Mouse (Mus musculus) myocyte (in vitro differentiated cells): Measurements from ENCODE around the gene Slc52a3. TPM values are rescaled to one million over a fixed set of nuclear protein-coding genes. Genes with fewer than 3 reads are reported as not detected.

Source experiments
- H3K27me3 ChIP-seq: one replicate; pipeline ENCODE4 v1.6.1; 2011; ENCODE audit not compliant: control insufficient read depth, insufficient read depth, insufficient read length
- H3K36me3 ChIP-seq: one replicate; pipeline ENCODE4 v1.6.1; 2011; ENCODE audit not compliant: control insufficient read depth, insufficient read depth
- H3K4me2 ChIP-seq: one replicate; pipeline ENCODE4 v1.6.1; 2011; ENCODE audit warnings: low read depth, control low read depth
- H3K4me3 ChIP-seq: one replicate; pipeline ENCODE4 v1.5.1; 2011; ENCODE audit warnings: mild to moderate bottlenecking, control low read depth, moderate library complexity
- H3K79me2 ChIP-seq: one replicate; pipeline ENCODE4 v1.6.1; 2011; ENCODE audit not compliant: control insufficient read depth, insufficient read depth
- H3ac ChIP-seq: one replicate; pipeline ENCODE4 v1.6.1; 2011; ENCODE audit not compliant: control insufficient read depth, insufficient read length
- CEBPB ChIP-seq: IDR thresholded peaks from 2 replicates; pipeline ENCODE4 v1.6.1; 2011; ENCODE audit warnings: mild to moderate bottlenecking, moderate library complexity; ENCODE audit not compliant: poor library complexity, insufficient read depth, severe bottlenecking
- E2F4 ChIP-seq: IDR thresholded peaks from one replicate; pipeline ENCODE4 v1.6.1; 2011; ENCODE audit warnings: mild to moderate bottlenecking, control low read depth, moderate library complexity; ENCODE audit not compliant: insufficient read depth
- MAX ChIP-seq: IDR thresholded peaks from one replicate; pipeline ENCODE4 v1.6.1; 2011; ENCODE audit warnings: low read depth, mild to moderate bottlenecking, control low read depth
- MYOD1 ChIP-seq, 3 experiments: IDR thresholded peaks; one replicate each; pipeline ENCODE4 v1.6.1; 2011; ENCODE audit warnings: control low read depth in 2 of 3, low read depth in 2 of 3, mild to moderate bottlenecking in 2 of 3, moderate library complexity in 1 of 3; ENCODE audit not compliant: insufficient read length in 2 of 3, control insufficient read depth in 1 of 3
- MYOG ChIP-seq, 3 experiments: IDR thresholded peaks; one replicate each; pipeline ENCODE4 v1.6.1; 2011; ENCODE audit warnings: control low read depth in 2 of 3, low read depth in 2 of 3, mild to moderate bottlenecking in 2 of 3; ENCODE audit not compliant: insufficient read length in 2 of 3, control insufficient read depth in 1 of 3, insufficient read depth in 1 of 3
- POLR2A ChIP-seq: IDR thresholded peaks from one replicate; pipeline ENCODE4 v1.6.1; 2011; ENCODE audit warnings: low read depth, mild to moderate bottlenecking, control low read depth, moderate library complexity; ENCODE audit not compliant: insufficient read length
- POLR2AphosphoS2 ChIP-seq: IDR thresholded peaks from one replicate; pipeline ENCODE4 v1.6.1; 2011; ENCODE audit warnings: low read depth, control low read depth; ENCODE audit not compliant: insufficient read length
- REST ChIP-seq: IDR thresholded peaks from one replicate; pipeline ENCODE4 v1.6.1; 2011; ENCODE audit warnings: mild to moderate bottlenecking, control low read depth, moderate library complexity; ENCODE audit not compliant: insufficient read depth, insufficient read length
- SRF ChIP-seq: IDR thresholded peaks from one replicate; pipeline ENCODE4 v1.6.1; 2011; ENCODE audit warnings: low read depth; ENCODE audit not compliant: control insufficient read depth, insufficient read length
- TCF12 ChIP-seq: IDR thresholded peaks from one replicate; pipeline ENCODE4 v1.6.1; 2011; ENCODE audit warnings: mild to moderate bottlenecking, control low read depth; ENCODE audit not compliant: poor library complexity, insufficient read depth, severe bottlenecking
- TCF3 ChIP-seq: IDR thresholded peaks from one replicate; pipeline ENCODE4 v1.6.1; 2011; ENCODE audit warnings: low read depth, control low read depth; ENCODE audit not compliant: insufficient read length
- USF1 ChIP-seq: IDR thresholded peaks from one replicate; pipeline ENCODE4 v1.6.1; 2011; ENCODE audit warnings: low read depth, mild to moderate bottlenecking, control low read depth, moderate library complexity
- polyA plus RNA-seq: library from polyadenylated mRNA; unstranded; fragments of >200 nt; fragmentation: generic; extraction: Trizol; gene quantifications from one replicate; pipeline ENCODE4 v1.2.1, GENCODE M21; 2012; ENCODE audit warnings: missing spikeins

Slc52a3 gene
- polyA plus RNA-seq, 1 experiment: 0.02 TPM

- no peak overlapping the region for H3ac ChIP-seq
- TF ChIP-seq POLR2A: no peak
- TF ChIP-seq MAX: no peak
- TF ChIP-seq MYOG (IDR thresholded peaks at IDR 0.05; ENCODE audit: control insufficient read depth in 1 of 3, insufficient read depth in 1 of 3, insufficient read length in 2 of 3, low read depth in 2 of 3): no peak
- TF ChIP-seq SRF: no peak
- no peak for TF ChIP-seq TCF3
- TF ChIP-seq POLR2AphosphoS2: no peak
- no peak for TF ChIP-seq TCF12
- TF ChIP-seq CEBPB: no peak
These were observed 15.9 kb downstream of the Slc52a3 start for GRCm38 (mm10) chr2:152012222-152012621.

GRCm38 (mm10) chr2:152012701-152013100 lies 16.4 kb downstream of the Slc52a3 start:
- Histone ChIP-seq H3K79me2 (no peaks in the 10 kb centered on the region), H3K27me3 (peaks cover 11% of the 10 kb centered on the region), H3K36me3 (no peaks in the 10 kb centered on the region), H3K4me2 (no peak overlapping the region), H3ac (no peak overlapping the region), H3K4me3 (no peak overlapping the region)
- TF ChIP-seq MYOG (IDR thresholded peaks at IDR 0.05; ENCODE audit: control insufficient read depth in 1 of 3, insufficient read depth in 1 of 3, insufficient read length in 2 of 3, low read depth in 2 of 3): no peak
- no peak for TF ChIP-seq TCF3
- no peak for TF ChIP-seq SRF
- TF ChIP-seq POLR2AphosphoS2: no peak
- TF ChIP-seq REST: no peak
- TF ChIP-seq MAX: no peak
- TF ChIP-seq USF1: no peak
- no peak for TF ChIP-seq MYOD1 (IDR thresholded peaks at IDR 0.05; ENCODE audit: control insufficient read depth in 1 of 3, insufficient read length in 2 of 3, low read depth in 2 of 3)
- no peak for TF ChIP-seq POLR2A
- TF ChIP-seq TCF12: no peak
- TF ChIP-seq E2F4: no peak
- TF ChIP-seq CEBPB: no peak

More at GRCm38 (mm10) chr2:152012222-152012621, 15.9 kb downstream of the Slc52a3 start:
- H3K79me2 ChIP-seq: no peaks in the 10 kb centered on the region
- no peak overlapping the region for H3K4me2 ChIP-seq
- no peaks in the 10 kb centered on the region for H3K36me3 ChIP-seq
- H3K4me3 ChIP-seq: no peak overlapping the region
- H3K27me3 ChIP-seq: peaks cover 14% of the 10 kb centered on the region

GRCm38 (mm10) chr2:152015997-152016396 lies 19.7 kb downstream of the Slc52a3 start:
- Histone ChIP-seq H3K4me2 (no peak overlapping the region), H3K4me3 (no peak overlapping the region), H3K27me3 (peaks cover 6% of the 10 kb centered on the region), H3K79me2 (no peaks in the 10 kb centered on the region), H3K36me3 (no peaks in the 10 kb centered on the region), H3ac (no peak overlapping the region)
- TF ChIP-seq POLR2A: no peak
- no peak for TF ChIP-seq E2F4
- no peak for TF ChIP-seq SRF
- no peak for TF ChIP-seq TCF12
- TF ChIP-seq MAX: no peak
- no peak for TF ChIP-seq REST
- no peak for TF ChIP-seq MYOG (IDR thresholded peaks at IDR 0.05; ENCODE audit: control insufficient read depth in 1 of 3, insufficient read depth in 1 of 3, insufficient read length in 2 of 3, low read depth in 2 of 3)
- no peak for TF ChIP-seq POLR2AphosphoS2
- no peak for TF ChIP-seq USF1
- no peak for TF ChIP-seq CEBPB

GRCm38 (mm10) chr2:152016666-152017065 lies 20.4 kb downstream of the Slc52a3 start:
- TF ChIP-seq MAX (no peak), MYOD1 (IDR thresholded peaks at IDR 0.05; ENCODE audit: control insufficient read depth in 1 of 3, insufficient read length in 2 of 3, low read depth in 2 of 3) (no peak), E2F4 (no peak), CEBPB (no peak), SRF (no peak), POLR2A (no peak), REST (no peak), TCF3 (no peak), TCF12 (no peak), USF1 (no peak), MYOG (IDR thresholded peaks at IDR 0.05; ENCODE audit: control insufficient read depth in 1 of 3, insufficient read depth in 1 of 3, insufficient read length in 2 of 3, low read depth in 2 of 3) (no peak), POLR2AphosphoS2 (no peak)
- H3K27me3 ChIP-seq: peaks cover 6% of the 10 kb centered on the region
- no peak overlapping the region for H3K4me3 ChIP-seq
- H3K79me2 ChIP-seq: no peaks in the 10 kb centered on the region
- H3K36me3 ChIP-seq: no peaks in the 10 kb centered on the region
- H3ac ChIP-seq: no peak overlapping the region
- H3K4me2 ChIP-seq: no peak overlapping the region

- Histone ChIP-seq H3K79me2 (no peaks in the 10 kb centered on the region), H3K36me3 (no peaks in the 10 kb centered on the region), H3K4me2 (no peak overlapping the region), H3ac (no peak overlapping the region), H3K27me3 (peaks cover 6% of the 10 kb centered on the region), H3K4me3 (no peak overlapping the region)
- TF ChIP-seq MYOG (IDR thresholded peaks at IDR 0.05; ENCODE audit: control insufficient read depth in 1 of 3, insufficient read depth in 1 of 3, insufficient read length in 2 of 3, low read depth in 2 of 3) (no peak), POLR2A (no peak), TCF12 (no peak), REST (no peak), MAX (no peak), SRF (no peak), CEBPB (no peak), POLR2AphosphoS2 (no peak), MYOD1 (IDR thresholded peaks at IDR 0.05; ENCODE audit: control insufficient read depth in 1 of 3, insufficient read length in 2 of 3, low read depth in 2 of 3) (no peak), E2F4 (no peak), TCF3 (no peak)
These were observed 23.9 kb downstream of the Slc52a3 start for GRCm38 (mm10) chr2:152020255-152020654.
